Mouse (Mus musculus): ENCODE measurements around the gene Stum.
"Not testable (repeated sequence)": the region's sequence is repeated elsewhere in the genome, so short reads cannot be mapped to it uniquely, and the experiment has no call there.

Stum gene

GRCm38 (mm10) chr1:180406336-180407035 lies 76.8 kb downstream of the Stum start:
- in situ Hi-C loops (cut with MboI, MseI): loop anchor here (5.0 kb wide), 1 partner anchor 74 kb away; the partner anchor contains the start of gene Itpkb

GRCm38 (mm10) chr1:180405576-180406335 lies 77.5 kb downstream of the Stum start:
- in situ Hi-C loops (cut with MboI, MseI): loop anchor here (5.0 kb wide), 1 partner anchor 73 kb away; the partner anchor contains the start of gene Itpkb

- in situ Hi-C loops (cut with MboI, MseI): loop anchor here (5.0 kb wide), 2 partner anchors 42 to 72 kb away; partner anchors contain the start of gene Itpkb
These were observed 78.6 kb downstream of the Stum start for GRCm38 (mm10) chr1:180404706-180405105.

- in situ Hi-C loops (cut with MboI, MseI): loop anchor here (5.0 kb wide), 1 partner anchor 42 kb away; no protein-coding TSS in a partner anchor
These were observed 79.4 kb downstream of the Stum start for GRCm38 (mm10) chr1:180403694-180404606.

- in situ Hi-C loops (cut with MboI, MseI): loop anchor here (5.0 kb wide), 1 partner anchor 41 kb away; no protein-coding TSS in a partner anchor
These were observed 80.0 kb downstream of the Stum start for GRCm38 (mm10) chr1:180403357-180403693.

GRCm38 (mm10) chr1:180402481-180403081 lies 80.7 kb downstream of the Stum start:
- in situ Hi-C loops (cut with MboI, MseI): loop anchor here (5.0 kb wide), 1 partner anchor 40 kb away; no protein-coding TSS in a partner anchor

GRCm38 (mm10) chr1:180401725-180402124 lies 81.6 kb downstream of the Stum start:
- in situ Hi-C loops (cut with MboI, MseI): loop anchor here (5.0 kb wide), 1 partner anchor 39 kb away; no protein-coding TSS in a partner anchor

GRCm38 (mm10) chr1:180400691-180401455 lies 82.4 kb downstream of the Stum start:
- in situ Hi-C loops (cut with MboI, MseI): loop anchor here (5.0 kb wide), 1 partner anchor 39 kb away; no protein-coding TSS in a partner anchor

- in situ Hi-C loops (cut with MboI, MseI): no loop called here
These were observed 84.9 kb downstream of the Stum start for GRCm38 (mm10) chr1:180398446-180398845.

- in situ Hi-C loops (cut with MboI, MseI): no loop called here
These were observed 85.6 kb downstream of the Stum start for GRCm38 (mm10) chr1:180397734-180398133.

GRCm38 (mm10) chr1:180393873-180394272 lies 89.4 kb downstream of the Stum start:
- in situ Hi-C loops (cut with MboI, MseI): no loop called here

GRCm38 (mm10) chr1:180393017-180393797 lies 90.1 kb downstream of the Stum start:
- in situ Hi-C loops (cut with MboI, MseI): no loop called here

- in situ Hi-C loops (cut with MboI, MseI): no loop called here
These were observed 91.0 kb downstream of the Stum start for GRCm38 (mm10) chr1:180392137-180392798.

- in situ Hi-C loops (cut with MboI, MseI): no loop called here
These were observed 91.7 kb downstream of the Stum start for GRCm38 (mm10) chr1:180391575-180391945.

GRCm38 (mm10) chr1:180390746-180391574 lies 92.3 kb downstream of the Stum start:
- in situ Hi-C loops (cut with MboI, MseI): no loop called here

- in situ Hi-C loops (cut with MboI, MseI): no loop called here
These were observed 93.0 kb downstream of the Stum start for GRCm38 (mm10) chr1:180390321-180390731.

- in situ Hi-C loops (cut with MboI, MseI): not testable (repeated sequence)
These were observed 94.0 kb downstream of the Stum start for GRCm38 (mm10) chr1:180389213-180389760.

- in situ Hi-C loops (cut with MboI, MseI): no loop called here
These were observed 94.8 kb downstream of the Stum start for GRCm38 (mm10) chr1:180388481-180388880.
